Mouse (Mus musculus) embryonic facial prominence, embryonic 12.5 days (tissue): ENCODE measurements around the gene Olfr958. TPM values are rescaled to one million over a fixed set of nuclear protein-coding genes. Genes with fewer than 3 reads are reported as not detected.

Experiments
- ATAC-seq: fragments of 200-750 bp; cut with Nextera tagmentation; 2 replicates; pipeline ENCODE4 v1.8.0; 2017; ENCODE audit not compliant: insufficient number of reproducible peaks, insufficient read depth, low FRiP score, low TSS enrichment
- H3K27ac ChIP-seq: fragments of 300-500 bp; sonication (generic); 2 replicates; pipeline ENCODE4 v1.5.1; 2016; ENCODE audit warnings: mild to moderate bottlenecking
- H3K27me3 ChIP-seq: fragments of 300-500 bp; sonication (generic); 2 replicates; pipeline ENCODE4 v1.6.1; 2016; ENCODE audit warnings: mild to moderate bottlenecking, moderate library complexity
- H3K36me3 ChIP-seq: fragments of 300-500 bp; sonication (generic); 2 replicates; pipeline ENCODE4 v1.6.1; 2016; ENCODE audit warnings: mild to moderate bottlenecking
- H3K4me1 ChIP-seq: fragments of 300-500 bp; sonication (generic); 2 replicates; pipeline ENCODE4 v1.6.1; 2016
- H3K4me2 ChIP-seq: fragments of 300-500 bp; sonication (generic); replicated peaks from 2 replicates; pipeline ENCODE4 v1.6.1; 2016; ENCODE audit warnings: mild to moderate bottlenecking, moderate library complexity
- H3K4me3 ChIP-seq: fragments of 300-500 bp; sonication (generic); 2 replicates; pipeline ENCODE4 v1.5.1; 2016; ENCODE audit warnings: mild to moderate bottlenecking
- H3K9ac ChIP-seq: fragments of 300-500 bp; sonication (generic); 2 replicates; pipeline ENCODE4 v1.6.1; 2016; ENCODE audit warnings: mild to moderate bottlenecking, moderate library complexity
- H3K9me3 ChIP-seq: fragments of 300-500 bp; sonication (generic); 2 replicates; pipeline ENCODE4 v1.6.1; 2016; ENCODE audit warnings: mild to moderate bottlenecking, moderate library complexity
- WGBS: fragments of 180-500 bp; shearing (Covaris S2); methylation state at CpG from one replicate; pipeline ENCODE4 v1.1.7; 2016; 5-methylcytosine and 5-hydroxymethylcytosine counted together
- polyA plus RNA-seq: library from polyadenylated mRNA; unstranded; fragments of >200 nt; fragmentation: Nextera tagmentation; extraction: Ambion mirVana; gene quantifications from 2 replicates; pipeline ENCODE4 v1.2.1, GENCODE M21; 2016

The Olfr958 gene
- polyA plus RNA-seq, 1 experiment from 2014 or later, result not detected

DNA sequence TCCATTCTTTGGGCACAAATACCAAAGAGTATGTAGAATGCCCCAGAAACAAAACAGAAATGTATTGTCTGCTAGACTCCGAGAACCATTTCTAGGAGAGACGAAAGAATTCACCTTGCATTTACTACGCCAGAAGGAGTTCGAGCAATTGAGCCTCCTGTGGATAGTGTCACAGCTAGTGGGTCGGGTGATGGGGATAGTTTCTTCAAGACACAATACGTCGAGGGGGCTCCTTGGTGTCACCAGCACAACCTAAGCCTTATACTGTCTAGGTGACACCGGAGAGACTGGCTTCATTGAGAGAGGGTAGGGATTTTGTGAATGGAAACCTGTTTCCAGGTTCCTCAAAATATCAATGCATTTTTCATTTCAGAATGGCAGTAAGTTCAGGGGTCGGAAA is 44.4 kb downstream of the Olfr958 start:
- H3K9ac ChIP-seq, result no peak overlapping the region
- H3K4me1 ChIP-seq, result no peaks in the 10 kb centered on the region
- H3K36me3 ChIP-seq, result no peaks in the 10 kb centered on the region
- no peaks in the 10 kb centered on the region for H3K27me3 ChIP-seq
- no peak for ATAC-seq
- 74% methylated on average over 9 of the region's 9 CpGs for WGBS
- H3K27ac ChIP-seq, result no peak overlapping the region
- H3K9me3 ChIP-seq, result no peaks in the 10 kb centered on the region
- no peak overlapping the region for H3K4me2 ChIP-seq
- H3K4me3 ChIP-seq, result no peak overlapping the region

DNA sequence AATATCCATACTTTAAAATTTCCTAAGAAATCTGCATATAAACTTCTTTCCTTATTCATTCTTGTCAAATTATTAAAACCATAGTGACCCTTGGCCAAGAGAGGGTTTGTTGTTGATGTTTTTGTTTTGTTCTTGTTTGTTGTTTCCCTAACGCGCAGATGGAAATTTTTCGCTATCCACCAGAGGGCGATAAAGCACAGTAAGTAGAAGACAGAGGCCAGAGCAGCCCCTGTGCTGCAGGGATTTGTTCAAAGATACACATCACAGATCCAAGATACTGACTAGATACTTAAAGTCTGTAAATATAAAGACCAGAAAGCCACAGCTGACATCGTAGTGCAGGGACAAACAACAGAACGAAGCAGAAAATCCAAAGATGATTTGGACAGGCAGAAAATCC is 44.9 kb downstream of the Olfr958 start:
- no peak overlapping the region for H3K9ac ChIP-seq
- no peak for ATAC-seq
- no peak overlapping the region for H3K27ac ChIP-seq
- H3K36me3 ChIP-seq, result no peaks in the 10 kb centered on the region
- WGBS, result 8% methylated on average over 6 of the region's 6 CpGs
- H3K4me1 ChIP-seq, result no peaks in the 10 kb centered on the region
- H3K27me3 ChIP-seq, result no peaks in the 10 kb centered on the region
- H3K9me3 ChIP-seq, result no peaks in the 10 kb centered on the region
- no peak overlapping the region for H3K4me2 ChIP-seq
- no peak overlapping the region for H3K4me3 ChIP-seq

Other genes starting within 250 kb of the Olfr958 start
- gene Olfr948, start 228.0 kb downstream of the Olfr958 start, polyA plus RNA-seq, result not detected in 2 replicates
- not detected in 2 replicates for gene Olfr951, start 166.6 kb downstream of the Olfr958 start, polyA plus RNA-seq
- gene Olfr952, start 126.9 kb downstream of the Olfr958 start, polyA plus RNA-seq, result not detected in 2 replicates
- not detected in 2 replicates for gene Olfr954, start 97.4 kb downstream of the Olfr958 start, polyA plus RNA-seq
- gene Olfr955, start 82.1 kb downstream of the Olfr958 start, polyA plus RNA-seq, result not detected in 2 replicates
- not detected in 2 replicates for gene Olfr44, start 60.1 kb downstream of the Olfr958 start, polyA plus RNA-seq
- gene Olfr957, start 38.2 kb downstream of the Olfr958 start, polyA plus RNA-seq, result not detected in 2 replicates
- not detected in 2 replicates for gene Olfr959, start 21.5 kb upstream of the Olfr958 start, polyA plus RNA-seq
- gene AW551984, start 50.3 kb upstream of the Olfr958 start, polyA plus RNA-seq, result 48.5 and 52.8 TPM in 2 replicates
- gene Olfr148, start 56.6 kb upstream of the Olfr958 start, polyA plus RNA-seq, result not detected in 2 replicates
- not detected in 2 replicates for gene Olfr960, start 67.3 kb upstream of the Olfr958 start, polyA plus RNA-seq
- not detected in 2 replicates for gene Olfr961, start 91.0 kb upstream of the Olfr958 start, polyA plus RNA-seq
- not detected in 2 replicates for gene Olfr963, start 113.2 kb upstream of the Olfr958 start, polyA plus RNA-seq
- not detected in 2 replicates for gene Olfr149, start 153.1 kb upstream of the Olfr958 start, polyA plus RNA-seq
- gene Olfr965, start 157.3 kb upstream of the Olfr958 start, polyA plus RNA-seq, result not detected in 2 replicates
- not detected in 2 replicates for gene Olfr150, start 176.9 kb upstream of the Olfr958 start, polyA plus RNA-seq
- gene Olfr967, start 192.2 kb upstream of the Olfr958 start, polyA plus RNA-seq, result not detected in 2 replicates
- not detected in 2 replicates for gene Olfr968, start 229.2 kb upstream of the Olfr958 start, polyA plus RNA-seq
- not detected in 2 replicates for gene Olfr969, start 236.9 kb upstream of the Olfr958 start, polyA plus RNA-seq